26 mouse cellular contexts compared by ENCODE assay signal in the genomic region with DNA sequence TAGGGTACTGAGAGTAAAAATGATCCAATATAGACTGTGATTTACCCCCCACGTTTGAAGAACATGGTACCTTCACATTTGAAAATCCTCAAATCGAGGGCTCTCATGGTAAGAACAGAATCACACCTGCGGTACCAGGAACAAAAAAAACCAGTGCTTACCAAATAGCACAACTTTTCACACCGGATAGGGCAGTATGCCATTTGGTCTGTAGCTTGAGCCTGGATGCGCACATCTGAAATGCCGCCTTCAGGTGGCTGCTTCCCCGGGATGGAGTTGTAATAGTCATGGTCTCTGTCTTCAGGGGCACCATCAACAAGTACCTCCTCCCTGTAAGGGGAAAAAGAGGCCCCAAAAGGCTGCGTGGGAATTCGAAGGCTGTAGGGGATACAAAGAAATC.
"Had no signal": no experiment of that assay in that cellular context is flagged by ENCODE, and none has a peak within 500 bp of the region (broad histone marks: within the 10 kb centered on the region; RNA-seq: fewer than 3 reads in every experiment).

No protein-coding gene starts in this region.

- H3K27ac ChIP-seq: heart, adult 2 months; heart, embryonic 13.5 days; heart, embryonic 15.5 days; hindbrain, embryonic 13.5 days; hindbrain, embryonic 15.5 days; hindbrain, postnatal 0 days; kidney, embryonic 15.5 days; kidney, postnatal 0 days; limb, embryonic 13.5 days; limb, embryonic 15.5 days; liver, embryonic 12.5 days; liver, embryonic 14.5 days had no signal

- H3K9ac ChIP-seq: heart, embryonic 13.5 days; heart, embryonic 15.5 days; hindbrain, embryonic 13.5 days; hindbrain, embryonic 15.5 days; kidney, embryonic 15.5 days; limb, embryonic 13.5 days; limb, embryonic 15.5 days; liver, embryonic 12.5 days; liver, embryonic 14.5 days had no signal

- H3K4me2 ChIP-seq: heart, embryonic 11.5 days; heart, embryonic 13.5 days; heart, embryonic 15.5 days; hindbrain, embryonic 13.5 days; hindbrain, embryonic 15.5 days; kidney, embryonic 15.5 days; limb, embryonic 13.5 days; limb, embryonic 15.5 days; liver, embryonic 12.5 days had no signal

- H3K36me3 ChIP-seq: heart, embryonic 13.5 days; heart, embryonic 15.5 days; hindbrain, embryonic 13.5 days; hindbrain, embryonic 15.5 days; kidney, embryonic 15.5 days; limb, embryonic 13.5 days; limb, embryonic 15.5 days; liver, embryonic 12.5 days had no signal

- H3K27me3 ChIP-seq: heart, embryonic 13.5 days; heart, embryonic 15.5 days; hindbrain, embryonic 13.5 days; hindbrain, embryonic 15.5 days; kidney, embryonic 15.5 days; limb, embryonic 13.5 days; limb, embryonic 15.5 days; liver, embryonic 12.5 days had no signal

- ATAC-seq: hindbrain, postnatal 0 days; intestine, embryonic 16.5 days; liver, embryonic 12.5 days had no signal

- H3K4me3 ChIP-seq: heart, adult 2 months; heart, embryonic 13.5 days; heart, embryonic 15.5 days; hindbrain, embryonic 13.5 days; hindbrain, embryonic 15.5 days; kidney, embryonic 15.5 days; limb, embryonic 13.5 days; limb, embryonic 15.5 days; liver, embryonic 12.5 days had no signal

- DNase-seq: gastrocnemius, postnatal 14 days; gastrocnemius, postnatal 36 days; heart, adult 2 months; heart, postnatal 14 days; heart, postnatal 36 days; kidney, adult 11 months; kidney, adult 2 months; kidney, adult 9 months; kidney, postnatal 14 days; kidney, postnatal 36 days; layer of hippocampus, adult 9-11 months; layer of hippocampus, postnatal 36 days; left cerebral cortex, postnatal 4 days had no signal

- H3K9me3 ChIP-seq: heart, embryonic 13.5 days; heart, embryonic 15.5 days; hindbrain, embryonic 13.5 days; hindbrain, embryonic 15.5 days; kidney, embryonic 15.5 days; limb, embryonic 13.5 days; limb, embryonic 15.5 days; liver, embryonic 12.5 days had no signal
